Mouse (Mus musculus) hindbrain, postnatal 0 days (tissue): ENCODE data around the gene Nvl. TPM values are rescaled to one million over a fixed set of nuclear protein-coding genes. Genes with fewer than 3 reads are reported as not detected.

ENCODE experiments used
- ATAC-seq: fragments of 200-750 bp; cut with Nextera tagmentation; 2 replicates; pipeline ENCODE4 v1.8.0; 2017; ENCODE audit warnings: mild to moderate bottlenecking, moderate TSS enrichment, moderate library complexity
- DNase-seq: peaks from one replicate; pipeline ENCODE4 v3.0.0-alpha.2; 2015; ENCODE audit warnings: low spot score
- H3K27ac ChIP-seq: fragments of 300-500 bp; sonication (generic); 2 replicates; pipeline ENCODE4 v1.5.1; 2014; ENCODE audit warnings: mild to moderate bottlenecking
- H3K27me3 ChIP-seq: fragments of 300-500 bp; sonication (generic); 2 replicates; pipeline ENCODE4 v1.6.1; 2014; ENCODE audit warnings: low read length, mixed read lengths; ENCODE audit not compliant: insufficient read depth
- H3K36me3 ChIP-seq: fragments of 300-500 bp; sonication (generic); 2 replicates; pipeline ENCODE4 v1.6.1; 2014; ENCODE audit warnings: low read length, mixed read lengths; ENCODE audit not compliant: insufficient read depth
- H3K4me1 ChIP-seq: fragments of 300-500 bp; sonication (generic); 2 replicates; pipeline ENCODE4 v1.6.1; 2014; ENCODE audit warnings: antibody characterized with exemption, low read length, mixed read lengths; ENCODE audit not compliant: insufficient read depth
- H3K4me2 ChIP-seq: fragments of 300-500 bp; sonication (generic); 2 replicates; pipeline ENCODE4 v1.6.1; 2014; ENCODE audit warnings: low read depth, mild to moderate bottlenecking, low read length, moderate library complexity, mixed read lengths
- H3K4me3 ChIP-seq: fragments of 300-500 bp; sonication (generic); 2 replicates; pipeline ENCODE4 v1.5.1; 2014; ENCODE audit warnings: low read length
- H3K9ac ChIP-seq: fragments of 300-500 bp; sonication (generic); replicated peaks from 2 replicates; pipeline ENCODE4 v1.6.1; 2014; ENCODE audit warnings: mild to moderate bottlenecking, low read length, moderate library complexity, mixed read lengths
- H3K9me3 ChIP-seq: fragments of 300-500 bp; sonication (generic); 2 replicates; pipeline ENCODE4 v1.6.1; 2016; ENCODE audit warnings: low read length, mixed read lengths
- CTCF ChIP-seq: IDR thresholded peaks from 2 replicates; pipeline ENCODE4 v1.5.1; 2016; ENCODE audit warnings: antibody characterized with exemption, control low read depth, low read depth
- WGBS: fragments of 180-500 bp; shearing (Covaris S2); extraction: QIAGEN DNeasy Blood & Tissue Kit; methylation state at CpG from one replicate; pipeline ENCODE4 v1.1.7; 2014; 5-methylcytosine and 5-hydroxymethylcytosine counted together
- polyA plus RNA-seq: library from polyadenylated mRNA; unstranded; fragments of >200 nt; fragmentation: Nextera tagmentation; extraction: Ambion mirVana; gene quantifications from 2 replicates; pipeline ENCODE4 v1.2.1, GENCODE M21; 2015
- total RNA-seq: library from RNA; depleted of rRNA; stranded (reverse); fragments of >200 nt; gene quantifications from 2 replicates; pipeline ENCODE4 v1.2.3, GENCODE M21; 2014

Gene Nvl
- total and polyA plus RNA-seq, 2 experiments from 2014 or later = 24.7 to 26.8 TPM

- Histone ChIP-seq H3K27me3 (no peaks in the 10 kb centered on the region), H3K4me2 (peak overlapping the region; percentile 61), H3K27ac (peak overlapping the region; percentile 83), H3K9ac (peak overlapping the region; percentile 89), H3K9me3 (no peaks in the 10 kb centered on the region), H3K36me3 (no peaks in the 10 kb centered on the region), H3K4me1 (0 out of 2 replicates have a peak, but pooled peaks cover 10% of the 10 kb centered on the region), H3K4me3 (peak overlapping the region; percentile 99)
- WGBS = under 1% methylated on average over 46 of the region's 59 CpGs
- peak; percentile 96 for DNase-seq
- no peak for TF ChIP-seq CTCF
- peak; percentile 92 for ATAC-seq
Measured at GRCm38 (mm10) chr1:181150827-181151534, 7.0 kb upstream of the Nvl start.

GRCm38 (mm10) chr1:181150431-181150826 is 6.4 kb upstream of the Nvl start:
- H3K4me3 ChIP-seq = peak overlapping the region; percentile 99
- no peak overlapping the region for H3K9ac ChIP-seq
- H3K36me3 ChIP-seq = no peaks in the 10 kb centered on the region
- TF ChIP-seq CTCF = no peak
- H3K9me3 ChIP-seq = no peaks in the 10 kb centered on the region
- no peaks in the 10 kb centered on the region for H3K27me3 ChIP-seq
- no peak overlapping the region for H3K27ac ChIP-seq
- 66% methylated on average over 3 of the region's 3 CpGs for WGBS
- H3K4me2 ChIP-seq = peak overlapping the region; percentile 61
- 0 out of 2 replicates have a peak, but pooled peaks cover 10% of the 10 kb centered on the region for H3K4me1 ChIP-seq
- no peak for DNase-seq
- peak; percentile 19 for ATAC-seq

- 77% methylated on average over 3 of the region's 3 CpGs for WGBS
- ATAC-seq = no peak
Measured at GRCm38 (mm10) chr1:181149373-181150017, 5.5 kb upstream of the Nvl start.

GRCm38 (mm10) chr1:181148540-181148939 is 4.5 kb upstream of the Nvl start:
- H3K9ac ChIP-seq = no peak overlapping the region
- 0 out of 2 replicates have a peak, but pooled peaks cover 10% of the 10 kb centered on the region for H3K4me1 ChIP-seq
- no peak for TF ChIP-seq CTCF
- no peaks in the 10 kb centered on the region for H3K9me3 ChIP-seq
- H3K4me2 ChIP-seq = no peak overlapping the region
- no peaks in the 10 kb centered on the region for H3K27me3 ChIP-seq
- 64% methylated on average over 5 of the region's 5 CpGs for WGBS
- H3K4me3 ChIP-seq = no peak overlapping the region
- no peak for DNase-seq
- no peaks in the 10 kb centered on the region for H3K36me3 ChIP-seq
- ATAC-seq = no peak
- no peak overlapping the region for H3K27ac ChIP-seq

More at GRCm38 (mm10) chr1:181149373-181150017, 5.5 kb upstream of the Nvl start:
- Histone ChIP-seq H3K27me3 (no peaks in the 10 kb centered on the region), H3K27ac (no peak overlapping the region), H3K4me3 (no peak overlapping the region), H3K9me3 (no peaks in the 10 kb centered on the region), H3K4me2 (no peak overlapping the region), H3K4me1 (0 out of 2 replicates have a peak, but pooled peaks cover 10% of the 10 kb centered on the region), H3K9ac (no peak overlapping the region), H3K36me3 (no peaks in the 10 kb centered on the region)
- no peak for DNase-seq
- peak; percentile 31; the same call in 1 of the 2 replicates for TF ChIP-seq CTCF

- DNase-seq (no peak), ATAC-seq (no peak)
- H3K4me3 ChIP-seq = no peak overlapping the region
- 94% methylated on average over 2 of the region's 2 CpGs for WGBS
- H3K36me3 ChIP-seq = no peaks in the 10 kb centered on the region
- H3K4me1 ChIP-seq = 0 out of 2 replicates have a peak, but pooled peaks cover 3% of the 10 kb centered on the region
- H3K27me3 ChIP-seq = no peaks in the 10 kb centered on the region
- no peak for TF ChIP-seq CTCF
- no peaks in the 10 kb centered on the region for H3K9me3 ChIP-seq
- H3K27ac ChIP-seq = no peak overlapping the region
- H3K4me2 ChIP-seq = no peak overlapping the region
- H3K9ac ChIP-seq = no peak overlapping the region
Measured at GRCm38 (mm10) chr1:181146187-181146586, 2.2 kb upstream of the Nvl start.

- Histone ChIP-seq H3K4me3 (peak overlapping the region; percentile 83), H3K9ac (peak overlapping the region; percentile 75; the same call in 1 of the 2 replicates), H3K27ac (no peak overlapping the region), H3K9me3 (no peaks in the 10 kb centered on the region), H3K4me1 (no peaks in the 10 kb centered on the region), H3K4me2 (peak overlapping the region; percentile 90), H3K27me3 (no peaks in the 10 kb centered on the region), H3K36me3 (peaks cover 4% of the 10 kb centered on the region; the same call in 1 of the 2 replicates)
- ATAC-seq (no peak), DNase-seq (no peak)
- WGBS = 14% methylated on average over 12 of the region's 12 CpGs
- no peak for TF ChIP-seq CTCF
Measured at GRCm38 (mm10) chr1:181144966-181145365, 962 bp upstream of the Nvl start.
